Comparison of ENCODE assay signal across 8 mouse cellular contexts in the genomic region with DNA sequence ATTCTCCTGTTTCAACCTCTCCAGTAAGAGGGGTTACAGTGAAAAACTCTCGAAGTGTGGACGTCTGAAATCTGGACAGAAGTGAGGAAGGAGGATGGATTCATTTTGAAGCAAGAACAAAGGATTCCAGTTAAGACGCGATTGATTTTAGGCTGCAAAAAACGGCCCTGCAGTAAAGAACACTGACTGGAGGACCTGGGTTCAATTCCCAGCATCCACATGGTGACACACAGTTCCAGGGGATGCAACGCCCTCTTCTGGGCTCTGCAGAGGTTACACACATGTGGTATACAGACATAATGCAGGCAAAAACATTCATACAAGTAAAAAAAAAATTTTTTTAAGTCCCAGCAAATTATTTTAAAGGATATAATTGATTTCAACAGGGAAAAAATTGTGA. TPM values are rescaled to one million over a fixed set of nuclear protein-coding genes. Genes with fewer than 3 reads are reported as not detected.
DNase-seq lines count a peak whose midpoint lies in the region; ATAC-seq and TF ChIP-seq lines count a peak whose summit lies in the region.

No protein-coding gene starts in this region.

- H3K36me3 ChIP-seq in embryonic facial prominence, embryonic 10.5 days (replicated peaks), result no peaks in the 10 kb centered on the region
- H3K36me3 ChIP-seq in kidney, postnatal 0 days (ENCODE audit: insufficient read depth, low read length), result no peaks in the 10 kb centered on the region

- DNase-seq in layer of hippocampus, adult 2 months (ENCODE audit: low spot score in 2 of 2), result no peak
- no peak for DNase-seq in layer of hippocampus, adult 8-10 months (ENCODE audit: low spot score in 2 of 2)
- no peak for DNase-seq in embryonic facial prominence, embryonic 10.5 days (ENCODE audit: low spot score)
- DNase-seq in kidney, postnatal 0 days (ENCODE audit: low spot score), result no peak
- DNase-seq in testis, postnatal 10 days (ENCODE audit: low spot score), result no peak
- no peak for DNase-seq in urinary bladder, postnatal 36 days (ENCODE audit: low spot score in 2 of 2)

- peaks cover 52% of the 10 kb centered on the region for H3K27me3 ChIP-seq in embryonic facial prominence, embryonic 10.5 days (replicated peaks; ENCODE audit: low read depth, poor library complexity, severe bottlenecking)
- no peaks in the 10 kb centered on the region for H3K27me3 ChIP-seq in kidney, postnatal 0 days (ENCODE audit: insufficient read depth, low read length)

- H3K27ac ChIP-seq in layer of hippocampus, adult 2 months, result no peak overlapping the region
- no peak overlapping the region for H3K27ac ChIP-seq in embryonic facial prominence, embryonic 10.5 days (replicated peaks)
- no peak overlapping the region for H3K27ac ChIP-seq in kidney, postnatal 0 days
- no peak overlapping the region for H3K27ac ChIP-seq in olfactory bulb, adult 2 months (ENCODE audit: insufficient read depth, low read depth, low read length)

- peak; percentile 29; the same call in 1 of the 2 replicates for TF ChIP-seq CTCF in layer of hippocampus, adult 2 months (conservative IDR thresholded peaks at IDR 0.05)
- no peak; the same call in 1 of the 2 replicates for TF ChIP-seq CTCF in kidney, postnatal 0 days (IDR thresholded peaks at IDR 0.05; ENCODE audit: low read depth)
- no peak for TF ChIP-seq CTCF in olfactory bulb, adult 2 months (IDR thresholded peaks at IDR 0.05; ENCODE audit: insufficient read depth, low read depth, low read length)

- no peak overlapping the region for H3K9ac ChIP-seq in kidney, postnatal 0 days (ENCODE audit: low read depth, low read length)

- WGBS in embryonic facial prominence, embryonic 10.5 days, result 26% methylated on average over 6 of the region's 6 CpGs
- WGBS in kidney, postnatal 0 days, result 32% methylated on average over 6 of the region's 6 CpGs
- WGBS in olfactory bulb, adult 2 months, result 25% methylated on average over 6 of the region's 6 CpGs

- no peak for ATAC-seq in kidney, postnatal 0 days (replicated peaks; ENCODE audit: low FRiP score, low read depth)
- ATAC-seq in granulocyte monocyte progenitor cell, adult 5-6 weeks (replicated peaks; ENCODE audit: poor library complexity, severe bottlenecking), result no peak

- peak overlapping the region; percentile 84; the same call in 1 of the 2 replicates for H3K4me3 ChIP-seq in layer of hippocampus, adult 2 months
- peak overlapping the region; percentile 77 for H3K4me3 ChIP-seq in embryonic facial prominence, embryonic 10.5 days
- H3K4me3 ChIP-seq in kidney, postnatal 0 days (replicated peaks; ENCODE audit: low read depth, low read length), result 0 out of 2 replicates have a peak overlapping the region, but pooled peaks have one; percentile 85
- peak overlapping the region; percentile 21; the same call in 1 of the 2 replicates for H3K4me3 ChIP-seq in olfactory bulb, adult 2 months (ENCODE audit: insufficient read depth, low read depth, low read length)

- H3K4me1 ChIP-seq in embryonic facial prominence, embryonic 10.5 days, result peaks cover 17% of the 10 kb centered on the region
- H3K4me1 ChIP-seq in kidney, postnatal 0 days (replicated peaks; ENCODE audit: insufficient read depth, low read length), result no peaks in the 10 kb centered on the region
- peaks cover 3% of the 10 kb centered on the region for H3K4me1 ChIP-seq in olfactory bulb, adult 2 months (ENCODE audit: control insufficient read depth, insufficient read depth, low read length)

- peak overlapping the region; percentile 78 for H3K4me2 ChIP-seq in kidney, postnatal 0 days (ENCODE audit: low read length)

- H3K9me3 ChIP-seq in embryonic facial prominence, embryonic 10.5 days, result no peaks in the 10 kb centered on the region
- no peaks in the 10 kb centered on the region for H3K9me3 ChIP-seq in kidney, postnatal 0 days (replicated peaks; ENCODE audit: low read length)

- no peak for TF ChIP-seq POLR2A in olfactory bulb, adult 2 months (IDR thresholded peaks at IDR 0.05; ENCODE audit: insufficient read depth, low read depth, low read length)

RNA-seq across cellular contexts. Expression of a gene that starts 1.0 kb away (rescaled TPM):
- total RNA-seq in layer of hippocampus, adult 2 months (2021), result 10 to 100 TPM; 30.6 to 39.3 TPM
- 10 to 100 TPM; 29.3 to 38.0 (median 34.6) TPM for total RNA-seq in layer of hippocampus, adult 8-10 months (2022)
- polyA plus RNA-seq in embryonic facial prominence, embryonic 10.5 days (2016; fragmentation: Nextera tagmentation; extraction: Ambion mirVana), result 9.8 and 10.7 TPM in 2 replicates
- polyA plus RNA-seq in kidney, postnatal 0 days (2015; fragmentation: Nextera tagmentation; extraction: Ambion mirVana), result 42.5 and 46.1 TPM in 2 replicates
- polyA plus RNA-seq in olfactory bulb, adult 2 months (2012; ENCODE audit: insufficient read depth, insufficient read length, low replicate concordance, missing spikeins), result not detected in 2 replicates
- total RNA-seq in granulocyte monocyte progenitor cell, adult 5-6 weeks (2014; fragmentation: Nextera tagmentation), result 11.3 and 12.2 TPM in 2 replicates
- total RNA-seq in granulocyte monocyte progenitor cell, adult 5-6 weeks (2017), result 7.9 and 12.1 TPM in 2 replicates

RNA-seq across cellular contexts. Expression of a gene that starts 18.8 kb away (rescaled TPM):
- not detected for total RNA-seq in layer of hippocampus, adult 2 months (2021)
- total RNA-seq in layer of hippocampus, adult 8-10 months (2022), result not detected
- not detected in 2 replicates for polyA plus RNA-seq in embryonic facial prominence, embryonic 10.5 days (2016; fragmentation: Nextera tagmentation; extraction: Ambion mirVana)
- 0.14 TPM in 1 of 2 replicates, not detected in the other for polyA plus RNA-seq in kidney, postnatal 0 days (2015; fragmentation: Nextera tagmentation; extraction: Ambion mirVana)
- not detected in 2 replicates for polyA plus RNA-seq in olfactory bulb, adult 2 months (2012; ENCODE audit: insufficient read depth, insufficient read length, low replicate concordance, missing spikeins)
- total RNA-seq in granulocyte monocyte progenitor cell, adult 5-6 weeks (2014; fragmentation: Nextera tagmentation), result not detected in 2 replicates
- not detected in 2 replicates for total RNA-seq in granulocyte monocyte progenitor cell, adult 5-6 weeks (2017)

RNA-seq across cellular contexts. Expression of a gene that starts 40.7 kb away (rescaled TPM):
- not detected for total RNA-seq in layer of hippocampus, adult 2 months (2021)
- total RNA-seq in layer of hippocampus, adult 8-10 months (2022), result not detected
- not detected in 2 replicates for polyA plus RNA-seq in embryonic facial prominence, embryonic 10.5 days (2016; fragmentation: Nextera tagmentation; extraction: Ambion mirVana)
- polyA plus RNA-seq in kidney, postnatal 0 days (2015; fragmentation: Nextera tagmentation; extraction: Ambion mirVana), result not detected in 2 replicates
- polyA plus RNA-seq in olfactory bulb, adult 2 months (2012; ENCODE audit: insufficient read depth, insufficient read length, low replicate concordance, missing spikeins), result not detected in 2 replicates
- total RNA-seq in granulocyte monocyte progenitor cell, adult 5-6 weeks (2014; fragmentation: Nextera tagmentation), result not detected in 2 replicates
- not detected in 2 replicates for total RNA-seq in granulocyte monocyte progenitor cell, adult 5-6 weeks (2017)

RNA-seq across cellular contexts. Expression of a gene that starts 50.0 kb away (rescaled TPM):
- total RNA-seq in layer of hippocampus, adult 2 months (2021), result 10 to 100 TPM; 31.2 to 34.6 TPM
- 10 to 100 TPM; 34.2 to 38.5 (median 36.3) TPM for total RNA-seq in layer of hippocampus, adult 8-10 months (2022)
- polyA plus RNA-seq in embryonic facial prominence, embryonic 10.5 days (2016; fragmentation: Nextera tagmentation; extraction: Ambion mirVana), result 58.5 and 59.5 TPM in 2 replicates
- polyA plus RNA-seq in kidney, postnatal 0 days (2015; fragmentation: Nextera tagmentation; extraction: Ambion mirVana), result 66.7 and 69.8 TPM in 2 replicates
- polyA plus RNA-seq in olfactory bulb, adult 2 months (2012; ENCODE audit: insufficient read depth, insufficient read length, low replicate concordance, missing spikeins), result not detected in 2 replicates
- total RNA-seq in granulocyte monocyte progenitor cell, adult 5-6 weeks (2014; fragmentation: Nextera tagmentation), result 76.7 and 90.4 TPM in 2 replicates
- total RNA-seq in granulocyte monocyte progenitor cell, adult 5-6 weeks (2017), result 103 and 113 TPM in 2 replicates

RNA-seq across cellular contexts. Expression of a gene that starts 54.7 kb away (rescaled TPM):
- total RNA-seq in layer of hippocampus, adult 2 months (2021), result not detected
- total RNA-seq in layer of hippocampus, adult 8-10 months (2022), result not detected
- polyA plus RNA-seq in embryonic facial prominence, embryonic 10.5 days (2016; fragmentation: Nextera tagmentation; extraction: Ambion mirVana), result not detected in 2 replicates
- polyA plus RNA-seq in kidney, postnatal 0 days (2015; fragmentation: Nextera tagmentation; extraction: Ambion mirVana), result not detected in 2 replicates
- polyA plus RNA-seq in olfactory bulb, adult 2 months (2012; ENCODE audit: insufficient read depth, insufficient read length, low replicate concordance, missing spikeins), result not detected in 2 replicates
- total RNA-seq in granulocyte monocyte progenitor cell, adult 5-6 weeks (2014; fragmentation: Nextera tagmentation), result not detected in 2 replicates
- total RNA-seq in granulocyte monocyte progenitor cell, adult 5-6 weeks (2017), result not detected in 2 replicates

Comparison
In these comparisons a context has a peak if more than half of its experiments do, and no peak if none do; other contexts are left out.
1. H3K4me3 ChIP-seq: peak in every context shown above with its lines; median percentile 85 in kidney, postnatal 0 days; 84 in layer of hippocampus, adult 2 months; 77 in embryonic facial prominence, embryonic 10.5 days; 21 in olfactory bulb, adult 2 months.